Mouse (Mus musculus) layer of hippocampus, adult 18-20 months (tissue): ENCODE measurements at regions not wholly inside any gene's neighbourhood (a gene's known extent, or its start where the extent isn't known, plus 50 kb on each side); places are given as distances from the start of the nearest gene placed in this dataset.
A peak's percentile ranks its signal among the peaks of the same experiment; 100 is the strongest.

Experiments used
- DNase-seq, 2 experiments: peaks; one replicate each; pipeline ENCODE4 v3.0.0; 2022; ENCODE audit warnings: low spot score in 2 of 2

- DNase-seq: no peak
Measured at GRCm38 (mm10) chr9:94467846-94468245, 70.0 kb downstream of the 1190002N15Rik start.

GRCm38 (mm10) chr9:94456085-94456531, 81.8 kb downstream of the 1190002N15Rik start:
- DNase-seq: peak in 1 of 2 experiments; percentile 24

- DNase-seq: no peak
Measured at GRCm38 (mm10) chr9:94455466-94455865, 82.4 kb downstream of the 1190002N15Rik start.

GRCm38 (mm10) chr9:94449911-94450310, 88.0 kb downstream of the 1190002N15Rik start:
- no peak for DNase-seq

- no peak for DNase-seq
Measured at GRCm38 (mm10) chr9:94446182-94446763, 91.6 kb downstream of the 1190002N15Rik start.

- DNase-seq: no peak
Measured at GRCm38 (mm10) chr9:94444140-94444789, 93.6 kb downstream of the 1190002N15Rik start.

- no peak for DNase-seq
Measured at GRCm38 (mm10) chr9:94441393-94441792, 96.5 kb downstream of the 1190002N15Rik start.

GRCm38 (mm10) chr9:94433468-94433867, 104.4 kb downstream of the 1190002N15Rik start:
- no peak for DNase-seq

GRCm38 (mm10) chr9:94432144-94432747, 105.6 kb downstream of the 1190002N15Rik start:
- no peak for DNase-seq

- DNase-seq: no peak
Measured at GRCm38 (mm10) chr9:94431540-94431939, 106.3 kb downstream of the 1190002N15Rik start.

GRCm38 (mm10) chr9:94430996-94431395, 106.9 kb downstream of the 1190002N15Rik start:
- no peak for DNase-seq

GRCm38 (mm10) chr9:94426740-94427139, 111.1 kb downstream of the 1190002N15Rik start:
- DNase-seq: no peak

GRCm38 (mm10) chr9:94425804-94426203, 112.1 kb downstream of the 1190002N15Rik start:
- no peak for DNase-seq

GRCm38 (mm10) chr9:94424438-94425135, 113.3 kb downstream of the 1190002N15Rik start:
- no peak for DNase-seq

GRCm38 (mm10) chr9:94410546-94410945, 127.3 kb downstream of the 1190002N15Rik start:
- DNase-seq: no peak

- DNase-seq: no peak
Measured at GRCm38 (mm10) chr9:94410042-94410441, 127.8 kb downstream of the 1190002N15Rik start.

- no peak for DNase-seq
Measured at GRCm38 (mm10) chr9:94408635-94409323, 129.1 kb downstream of the 1190002N15Rik start.

- DNase-seq: no peak
Measured at GRCm38 (mm10) chr9:94407671-94408070, 130.2 kb downstream of the 1190002N15Rik start.

- no peak for DNase-seq
Measured at GRCm38 (mm10) chr9:94404551-94404950, 133.3 kb downstream of the 1190002N15Rik start.

- no peak for DNase-seq
Measured at GRCm38 (mm10) chr9:94400596-94400995, 137.3 kb downstream of the 1190002N15Rik start.

- no peak for DNase-seq
Measured at GRCm38 (mm10) chr9:94395215-94395614, 142.7 kb downstream of the 1190002N15Rik start.
